Mouse (Mus musculus): ENCODE results near the gene Rab6b.

Gene Rab6b

DNA sequence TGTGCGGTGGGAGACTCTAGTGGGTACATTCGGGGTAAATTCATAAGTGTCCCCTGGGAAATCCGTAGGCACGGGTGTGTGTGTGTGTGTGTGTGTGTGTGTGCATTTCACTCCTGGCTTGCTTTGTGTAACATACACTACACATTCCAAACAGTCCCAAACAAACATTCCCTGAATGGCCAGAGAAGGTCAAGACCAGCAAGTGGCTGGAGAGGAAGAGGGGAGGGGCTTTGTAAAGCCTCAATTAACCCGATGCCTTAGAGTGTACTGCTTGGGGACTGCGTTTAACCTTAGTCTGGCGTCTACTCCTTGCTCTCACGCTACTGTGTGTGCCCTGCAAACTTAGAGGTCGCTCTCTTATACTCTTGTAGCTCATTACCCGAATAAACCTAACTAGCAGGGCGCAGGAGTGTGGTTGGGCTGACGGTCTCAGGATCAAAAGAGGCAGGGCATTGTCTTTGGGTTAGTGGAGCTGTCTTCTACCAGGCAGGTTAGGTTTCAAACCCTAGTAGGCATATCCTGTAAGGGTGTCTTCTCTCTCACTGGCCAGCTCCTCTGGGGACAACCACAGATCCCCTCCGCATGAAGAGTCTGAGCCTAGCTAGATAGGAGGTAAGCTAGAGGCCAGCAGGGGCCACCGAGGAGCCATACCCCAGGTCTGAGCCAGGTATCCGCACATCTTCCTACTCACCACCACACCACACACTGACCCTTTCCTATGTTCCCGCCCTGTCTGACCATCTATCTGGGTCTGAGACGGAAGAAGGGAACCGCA, 673 bp upstream of the Rab6b start:
- Histone ChIP-seq H3K4me1 (replicated peaks; ENCODE audit: low read depth, low read length) (peaks cover 24% of the 10 kb centered on the region), H3K9me3 (ENCODE audit: low read length) (peaks cover 24% of the 10 kb centered on the region), H3K36me3 (ENCODE audit: insufficient read depth, low read length) (no peaks in the 10 kb centered on the region), H3K27me3 (ENCODE audit: insufficient read depth, low read length) (peaks cover 67% of the 10 kb centered on the region), H3K4me3 (replicated peaks; ENCODE audit: low read length) (peak overlapping the region; percentile 84)
- TF ChIP-seq POU5F1 (IDR thresholded peaks at IDR 0.05; ENCODE audit: borderline replicate concordance, low read length): no peak
- TF ChIP-seq CTCF (conservative IDR thresholded peaks at IDR 0.05; ENCODE audit: low read length): no peak
- no peak for TF ChIP-seq NANOG (IDR thresholded peaks at IDR 0.05; ENCODE audit: borderline replicate concordance, low read length)

DNA sequence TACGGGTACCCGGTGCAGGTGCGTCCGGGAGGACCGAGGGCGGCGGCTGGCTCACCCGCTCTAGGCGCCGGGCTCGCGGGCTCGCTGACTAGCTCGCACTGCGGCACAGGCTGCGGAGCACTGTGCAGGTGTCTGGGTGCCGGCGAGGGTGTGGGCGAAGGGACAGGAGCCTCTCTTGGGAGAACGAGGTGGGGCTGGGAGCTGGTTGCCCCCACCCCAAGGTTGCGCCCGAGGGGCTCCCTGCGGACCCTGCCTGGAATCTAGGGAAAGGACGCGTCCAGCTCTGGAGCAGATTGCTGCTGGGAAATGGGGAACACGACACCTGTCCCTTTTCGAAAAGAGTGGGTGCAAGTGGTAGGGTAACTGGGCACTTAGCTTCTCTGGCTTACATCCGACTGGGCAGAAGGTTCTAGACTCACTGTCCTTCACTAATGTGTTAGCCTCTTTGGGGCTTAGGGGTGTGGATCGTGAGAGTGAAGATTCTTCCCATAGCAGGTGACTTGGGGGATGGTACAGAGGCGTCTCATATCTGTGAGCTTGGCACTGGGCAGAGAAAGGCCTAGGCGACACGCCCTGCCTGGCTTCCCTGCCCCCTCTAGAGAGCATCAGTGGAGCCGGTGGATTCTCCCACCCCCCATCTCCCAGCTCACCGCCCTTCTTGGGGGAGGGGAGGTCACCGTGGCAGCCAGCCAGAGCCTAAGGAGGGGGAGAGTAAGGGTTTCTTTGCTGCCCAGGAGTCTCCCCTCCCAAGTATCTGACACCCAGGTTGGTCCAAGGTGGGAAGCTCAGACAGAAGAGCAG, 1.1 kb downstream of the Rab6b start:
- peak overlapping the region; percentile 84 for H3K4me3 ChIP-seq (replicated peaks; ENCODE audit: low read length)
- peaks cover 35% of the 10 kb centered on the region for H3K4me1 ChIP-seq (replicated peaks; ENCODE audit: low read depth, low read length)
- TF ChIP-seq POU5F1 (IDR thresholded peaks at IDR 0.05; ENCODE audit: borderline replicate concordance, low read length): no peak
- no peak for TF ChIP-seq CTCF (conservative IDR thresholded peaks at IDR 0.05; ENCODE audit: low read length)
- TF ChIP-seq NANOG (IDR thresholded peaks at IDR 0.05; ENCODE audit: borderline replicate concordance, low read length): no peak
- peaks cover 22% of the 10 kb centered on the region for H3K9me3 ChIP-seq (ENCODE audit: low read length)
- no peaks in the 10 kb centered on the region for H3K36me3 ChIP-seq (ENCODE audit: insufficient read depth, low read length)
- H3K27me3 ChIP-seq (ENCODE audit: insufficient read depth, low read length): peaks cover 70% of the 10 kb centered on the region

- H3K4me3 ChIP-seq (replicated peaks; ENCODE audit: low read length): no peak overlapping the region
- peaks cover 35% of the 10 kb centered on the region for H3K4me1 ChIP-seq (replicated peaks; ENCODE audit: low read depth, low read length)
- H3K9me3 ChIP-seq (ENCODE audit: low read length): peaks cover 15% of the 10 kb centered on the region
- TF ChIP-seq POU5F1 (IDR thresholded peaks at IDR 0.05; ENCODE audit: borderline replicate concordance, low read length) (no peak), NANOG (IDR thresholded peaks at IDR 0.05; ENCODE audit: borderline replicate concordance, low read length) (no peak), CTCF (conservative IDR thresholded peaks at IDR 0.05; ENCODE audit: low read length) (no peak)
- peaks cover 70% of the 10 kb centered on the region for H3K27me3 ChIP-seq (ENCODE audit: insufficient read depth, low read length)
- no peaks in the 10 kb centered on the region for H3K36me3 ChIP-seq (ENCODE audit: insufficient read depth, low read length)
These were observed 1.8 kb downstream of the Rab6b start for GRCm38 (mm10) chr9:103113351-103113750.

DNA sequence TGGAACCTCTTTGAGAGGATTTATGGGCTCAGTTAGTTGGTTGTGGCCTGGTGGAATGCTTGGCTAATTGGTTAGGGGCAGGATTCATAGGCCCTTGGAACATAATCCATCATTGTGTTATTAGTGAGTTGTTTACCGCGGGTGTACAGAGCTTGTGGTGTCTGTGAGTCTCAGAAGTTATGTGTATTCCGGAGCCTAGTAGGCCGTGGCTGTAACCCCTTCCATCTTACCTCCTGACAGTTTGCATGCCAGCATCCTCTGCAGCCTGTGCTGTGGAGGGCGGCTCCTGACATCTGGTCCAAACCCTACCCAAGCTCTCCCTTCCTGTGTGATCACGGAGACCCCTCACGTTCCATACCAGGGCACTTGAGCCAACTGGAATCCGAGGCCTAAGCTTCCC, 2.7 kb downstream of the Rab6b start:
- TF ChIP-seq NANOG (IDR thresholded peaks at IDR 0.05; ENCODE audit: borderline replicate concordance, low read length) (no peak), CTCF (conservative IDR thresholded peaks at IDR 0.05; ENCODE audit: low read length) (no peak), POU5F1 (IDR thresholded peaks at IDR 0.05; ENCODE audit: borderline replicate concordance, low read length) (no peak)
- H3K36me3 ChIP-seq (ENCODE audit: insufficient read depth, low read length): no peaks in the 10 kb centered on the region
- peaks cover 7% of the 10 kb centered on the region for H3K9me3 ChIP-seq (ENCODE audit: low read length)
- H3K27me3 ChIP-seq (ENCODE audit: insufficient read depth, low read length): peaks cover 76% of the 10 kb centered on the region
- no peak overlapping the region for H3K4me3 ChIP-seq (replicated peaks; ENCODE audit: low read length)
- peaks cover 35% of the 10 kb centered on the region for H3K4me1 ChIP-seq (replicated peaks; ENCODE audit: low read depth, low read length)

GRCm38 (mm10) chr9:103114901-103115300, 3.3 kb downstream of the Rab6b start:
- TF ChIP-seq CTCF (conservative IDR thresholded peaks at IDR 0.05; ENCODE audit: low read length): no peak
- TF ChIP-seq POU5F1 (IDR thresholded peaks at IDR 0.05; ENCODE audit: borderline replicate concordance, low read length): no peak
- TF ChIP-seq NANOG (IDR thresholded peaks at IDR 0.05; ENCODE audit: borderline replicate concordance, low read length): no peak
- Histone ChIP-seq H3K27me3 (ENCODE audit: insufficient read depth, low read length) (peaks cover 76% of the 10 kb centered on the region), H3K4me1 (replicated peaks; ENCODE audit: low read depth, low read length) (peaks cover 35% of the 10 kb centered on the region), H3K4me3 (replicated peaks; ENCODE audit: low read length) (no peak overlapping the region), H3K9me3 (ENCODE audit: low read length) (peaks cover 1% of the 10 kb centered on the region), H3K36me3 (ENCODE audit: insufficient read depth, low read length) (no peaks in the 10 kb centered on the region)

DNA sequence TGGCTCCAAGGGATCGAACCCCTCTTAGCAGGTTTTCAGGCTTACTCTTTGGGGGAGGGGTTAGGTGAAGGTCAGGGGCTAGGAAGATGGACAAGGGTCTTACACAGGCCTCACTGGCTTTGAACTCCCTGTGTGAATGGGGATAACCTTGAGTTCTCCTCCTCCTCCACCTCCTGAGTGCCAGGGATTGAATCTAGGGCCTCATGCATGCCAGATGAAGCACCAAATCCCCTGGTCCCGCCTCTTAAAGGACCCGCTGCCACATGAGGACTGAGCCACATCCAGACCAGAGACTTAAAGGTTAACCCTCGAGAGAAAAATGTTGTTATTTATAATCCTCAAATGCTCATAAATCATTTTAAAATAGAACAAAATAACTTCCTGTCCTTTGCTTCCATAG, 5.4 kb downstream of the Rab6b start:
- Histone ChIP-seq H3K36me3 (ENCODE audit: insufficient read depth, low read length) (no peaks in the 10 kb centered on the region), H3K27me3 (ENCODE audit: insufficient read depth, low read length) (peaks cover 66% of the 10 kb centered on the region), H3K4me1 (replicated peaks; ENCODE audit: low read depth, low read length) (peaks cover 31% of the 10 kb centered on the region), H3K4me3 (replicated peaks; ENCODE audit: low read length) (no peak overlapping the region; the same call in 1 of the 2 replicates), H3K9me3 (ENCODE audit: low read length) (no peaks in the 10 kb centered on the region)
- TF ChIP-seq POU5F1 (IDR thresholded peaks at IDR 0.05; ENCODE audit: borderline replicate concordance, low read length): no peak
- TF ChIP-seq CTCF (conservative IDR thresholded peaks at IDR 0.05; ENCODE audit: low read length): no peak
- no peak for TF ChIP-seq NANOG (IDR thresholded peaks at IDR 0.05; ENCODE audit: borderline replicate concordance, low read length)

- peaks cover 28% of the 10 kb centered on the region for H3K4me1 ChIP-seq (replicated peaks; ENCODE audit: low read depth, low read length)
- H3K4me3 ChIP-seq (replicated peaks; ENCODE audit: low read length): no peak overlapping the region
- TF ChIP-seq POU5F1 (IDR thresholded peaks at IDR 0.05; ENCODE audit: borderline replicate concordance, low read length) (no peak), NANOG (IDR thresholded peaks at IDR 0.05; ENCODE audit: borderline replicate concordance, low read length) (no peak), CTCF (conservative IDR thresholded peaks at IDR 0.05; ENCODE audit: low read length) (no peak)
- H3K9me3 ChIP-seq (ENCODE audit: low read length): no peaks in the 10 kb centered on the region
- peaks cover 61% of the 10 kb centered on the region for H3K27me3 ChIP-seq (ENCODE audit: insufficient read depth, low read length)
- H3K36me3 ChIP-seq (ENCODE audit: insufficient read depth, low read length): no peaks in the 10 kb centered on the region
These were observed 5.9 kb downstream of the Rab6b start for GRCm38 (mm10) chr9:103117495-103117894.

DNA sequence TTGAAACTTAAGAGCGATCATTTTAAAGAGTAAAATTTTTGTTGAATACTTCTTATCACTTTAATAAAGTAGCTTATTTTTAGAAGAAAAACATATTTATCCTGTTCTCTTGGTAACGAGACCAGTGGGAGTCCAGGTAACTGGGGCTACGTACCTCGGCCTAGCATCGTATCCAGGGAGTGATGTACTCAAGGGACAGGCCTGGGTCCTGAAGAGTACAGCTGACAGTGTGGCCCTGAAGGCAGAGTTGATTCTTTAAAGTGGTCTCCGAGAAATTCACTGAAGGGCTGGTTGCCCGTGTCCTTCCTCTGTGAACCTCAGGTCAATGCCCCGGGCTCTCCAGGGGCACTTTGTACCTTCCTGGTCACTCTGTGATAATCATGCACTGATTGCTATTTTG, 6.4 kb downstream of the Rab6b start:
- peaks cover 56% of the 10 kb centered on the region for H3K27me3 ChIP-seq (ENCODE audit: insufficient read depth, low read length)

More for the DNA sequence above, 6.4 kb downstream of the Rab6b start:
- TF ChIP-seq POU5F1 (IDR thresholded peaks at IDR 0.05; ENCODE audit: borderline replicate concordance, low read length): no peak
- no peak for TF ChIP-seq NANOG (IDR thresholded peaks at IDR 0.05; ENCODE audit: borderline replicate concordance, low read length)
- TF ChIP-seq CTCF (conservative IDR thresholded peaks at IDR 0.05; ENCODE audit: low read length): no peak
- H3K4me1 ChIP-seq (replicated peaks; ENCODE audit: low read depth, low read length): peaks cover 23% of the 10 kb centered on the region
- H3K9me3 ChIP-seq (ENCODE audit: low read length): no peaks in the 10 kb centered on the region
- no peaks in the 10 kb centered on the region for H3K36me3 ChIP-seq (ENCODE audit: insufficient read depth, low read length)
- no peak overlapping the region for H3K4me3 ChIP-seq (replicated peaks; ENCODE audit: low read length)
